Mouse (Mus musculus) macrophage (primary cell): Measurements from ENCODE around the gene Gnai1. TPM values are rescaled to one million over a fixed set of nuclear protein-coding genes. Genes with fewer than 3 reads are reported as not detected.
"Not testable (repeated sequence)": the region's sequence is repeated elsewhere in the genome, so short reads cannot be mapped to it uniquely, and the experiment has no call there.

Experiments
- H3K27ac ChIP-seq: fragments of 350-480 bp; formaldehyde crosslinking; 2 replicates; pipeline ENCODE4 v1.9.0; 2021
- H3K36me3 ChIP-seq: fragments of 350-480 bp; formaldehyde crosslinking; 2 replicates; pipeline ENCODE4 v1.9.0; 2021; ENCODE audit errors: inconsistent target
- H3K4me3 ChIP-seq: fragments of 350-480 bp; formaldehyde crosslinking; 2 replicates; pipeline ENCODE4 v1.9.0; 2021; ENCODE audit errors: inconsistent target
- H3K79me2 ChIP-seq: fragments of 350-480 bp; formaldehyde crosslinking; 2 replicates; pipeline ENCODE4 v1.9.0; 2021; ENCODE audit errors: inconsistent target
- WGBS: methylation state at CpG from one replicate; pipeline ENCODE4 v1.1.7; 2026; ENCODE audit warnings: inconsistent platforms; ENCODE audit not compliant: missing documents; 5-methylcytosine and 5-hydroxymethylcytosine counted together
- polyA plus RNA-seq: library from polyadenylated mRNA; stranded (reverse); fragments of 250-400 nt; gene quantifications from 3 replicates; pipeline ENCODE4 v1.2.4, GENCODE M21; 2018; ENCODE audit warnings: inconsistent platforms
- total RNA-seq, 78 experiments: library from RNA; depleted of rRNA; stranded (reverse); fragments of 250-400 nt; gene quantifications; 1 replicate in 9 of 78; 2 replicates in 24 of 78; 3 replicates in 43 of 78; 4 replicates in 2 of 78; pipeline ENCODE4 v1.2.4; 2018; ENCODE audit warnings: inconsistent platforms in 56 of 78

The Gnai1 gene
- under 1 TPM in 1 of 26 experiments, not detected in 25; 0.60 TPM for total RNA-seq (2018; cell fraction: chromatin; rRNA removed)
- not detected for total RNA-seq (2018; cell fraction: cytosol; rRNA removed)
- not detected for total RNA-seq (2018; cell fraction: nucleus; rRNA removed)
- not detected in 3 replicates for polyA plus RNA-seq

GRCm38 (mm10) chr5:18360281-18360819, at the start of gene Gnai1:
TSS of gene Gnai1 (minus strand) at chr5:18360355.
- no peak within 1 kb of the TSS for H3K27ac ChIP-seq
- WGBS: 3% methylated on average over 70 of the region's 76 CpGs
- H3K79me2 ChIP-seq: no peaks in the 10 kb centered on the region
- H3K4me3 ChIP-seq: no peak within 1 kb of the TSS
- H3K36me3 ChIP-seq: no peaks in the 10 kb centered on the region

GRCm38 (mm10) chr5:18367864-18368263, 7.7 kb upstream of the Gnai1 start:
- H3K79me2 ChIP-seq: no peaks in the 10 kb centered on the region
- no peak overlapping the region for H3K4me3 ChIP-seq
- no peak overlapping the region for H3K27ac ChIP-seq
- 35% methylated on average over 2 of the region's 2 CpGs for WGBS
- no peaks in the 10 kb centered on the region for H3K36me3 ChIP-seq

GRCm38 (mm10) chr5:18365460-18365859, 5.3 kb upstream of the Gnai1 start:
- no peaks in the 10 kb centered on the region for H3K79me2 ChIP-seq
- H3K4me3 ChIP-seq: no peak overlapping the region
- no peak overlapping the region for H3K27ac ChIP-seq
- WGBS: 91% methylated on average over 3 of the region's 3 CpGs
- H3K36me3 ChIP-seq: no peaks in the 10 kb centered on the region

- Histone ChIP-seq H3K27ac (no peak overlapping the region), H3K4me3 (no peak overlapping the region), H3K36me3 (no peaks in the 10 kb centered on the region), H3K79me2 (no peaks in the 10 kb centered on the region)
- WGBS: 72% methylated on average over 6 of the region's 6 CpGs
Observed at GRCm38 (mm10) chr5:18360956-18361355, 801 bp upstream of the Gnai1 start.

- Histone ChIP-seq H3K27ac (no peak overlapping the region), H3K36me3 (no peaks in the 10 kb centered on the region), H3K4me3 (no peak overlapping the region), H3K79me2 (no peaks in the 10 kb centered on the region)
- WGBS: 2% methylated on average over 74 of the region's 76 CpGs
Observed at GRCm38 (mm10) chr5:18359376-18360280, 527 bp downstream of the Gnai1 start.

- no peaks in the 10 kb centered on the region for H3K36me3 ChIP-seq
- no peak overlapping the region for H3K27ac ChIP-seq
- H3K79me2 ChIP-seq: no peaks in the 10 kb centered on the region
- 53% methylated on average over 6 of the region's 6 CpGs for WGBS
- no peak overlapping the region for H3K4me3 ChIP-seq
Observed at GRCm38 (mm10) chr5:18358778-18359177, 1.4 kb downstream of the Gnai1 start.

- no peak overlapping the region for H3K27ac ChIP-seq
- WGBS: 29% methylated on average over 3 of the region's 3 CpGs
- no peaks in the 10 kb centered on the region for H3K36me3 ChIP-seq
- H3K79me2 ChIP-seq: no peaks in the 10 kb centered on the region
- H3K4me3 ChIP-seq: no peak overlapping the region
Observed at GRCm38 (mm10) chr5:18358191-18358590, 2.0 kb downstream of the Gnai1 start.

GRCm38 (mm10) chr5:18347297-18347696, 12.9 kb downstream of the Gnai1 start:
- no peak overlapping the region for H3K27ac ChIP-seq
- no peak overlapping the region for H3K4me3 ChIP-seq
- no peaks in the 10 kb centered on the region for H3K36me3 ChIP-seq
- H3K79me2 ChIP-seq: no peaks in the 10 kb centered on the region
- 82% methylated on average over 3 of the region's 3 CpGs for WGBS

GRCm38 (mm10) chr5:18343455-18344142, 16.6 kb downstream of the Gnai1 start:
- WGBS: 78% methylated on average over 4 of the region's 4 CpGs
- Histone ChIP-seq H3K36me3 (no peaks in the 10 kb centered on the region), H3K27ac (no peak overlapping the region), H3K4me3 (no peak overlapping the region), H3K79me2 (no peaks in the 10 kb centered on the region)

GRCm38 (mm10) chr5:18342765-18343454, 17.2 kb downstream of the Gnai1 start:
- 85% methylated on average over 4 of the region's 4 CpGs for WGBS
- Histone ChIP-seq H3K4me3 (no peak overlapping the region), H3K36me3 (no peaks in the 10 kb centered on the region)

GRCm38 (mm10) chr5:18341876-18342275, 18.3 kb downstream of the Gnai1 start:
- not testable (repeated sequence) for H3K36me3 ChIP-seq, H3K27ac ChIP-seq, H3K4me3 ChIP-seq, H3K79me2 ChIP-seq
- WGBS: no CpG with 5 or more reads among the region's 1 CpGs

More at GRCm38 (mm10) chr5:18342765-18343454, 17.2 kb downstream of the Gnai1 start:
- no peak overlapping the region for H3K27ac ChIP-seq
- no peaks in the 10 kb centered on the region for H3K79me2 ChIP-seq

- Histone ChIP-seq H3K27ac (no peak overlapping the region), H3K79me2 (no peaks in the 10 kb centered on the region), H3K4me3 (no peak overlapping the region), H3K36me3 (no peaks in the 10 kb centered on the region)
- 98% methylated on average over 5 of the region's 5 CpGs for WGBS
Observed at GRCm38 (mm10) chr5:18332256-18332655, 27.9 kb downstream of the Gnai1 start.

GRCm38 (mm10) chr5:18330726-18331125, 29.4 kb downstream of the Gnai1 start:
- no peaks in the 10 kb centered on the region for H3K79me2 ChIP-seq
- H3K36me3 ChIP-seq: no peaks in the 10 kb centered on the region
- H3K4me3 ChIP-seq: no peak overlapping the region
- WGBS: 88% methylated on average over 6 of the region's 8 CpGs
- H3K27ac ChIP-seq: no peak overlapping the region

GRCm38 (mm10) chr5:18326159-18326558, 34.0 kb downstream of the Gnai1 start:
- Histone ChIP-seq H3K4me3 (no peak overlapping the region), H3K79me2 (no peaks in the 10 kb centered on the region), H3K27ac (no peak overlapping the region), H3K36me3 (no peaks in the 10 kb centered on the region)
- 88% methylated on average over 6 of the region's 6 CpGs for WGBS
